Mouse (Mus musculus) cerebellum, adult (tissue): ENCODE data around the gene Crip2.

Source experiments
- ATAC-seq: cut with Nextera tagmentation; 2 replicates; pipeline ENCODE4 v1.9.2; 2017; ENCODE audit warnings: mild to moderate bottlenecking, moderate library complexity, mixed read lengths; ENCODE audit not compliant: insufficient number of reproducible peaks, low FRiP score, low TSS enrichment

Crip2 gene

DNA sequence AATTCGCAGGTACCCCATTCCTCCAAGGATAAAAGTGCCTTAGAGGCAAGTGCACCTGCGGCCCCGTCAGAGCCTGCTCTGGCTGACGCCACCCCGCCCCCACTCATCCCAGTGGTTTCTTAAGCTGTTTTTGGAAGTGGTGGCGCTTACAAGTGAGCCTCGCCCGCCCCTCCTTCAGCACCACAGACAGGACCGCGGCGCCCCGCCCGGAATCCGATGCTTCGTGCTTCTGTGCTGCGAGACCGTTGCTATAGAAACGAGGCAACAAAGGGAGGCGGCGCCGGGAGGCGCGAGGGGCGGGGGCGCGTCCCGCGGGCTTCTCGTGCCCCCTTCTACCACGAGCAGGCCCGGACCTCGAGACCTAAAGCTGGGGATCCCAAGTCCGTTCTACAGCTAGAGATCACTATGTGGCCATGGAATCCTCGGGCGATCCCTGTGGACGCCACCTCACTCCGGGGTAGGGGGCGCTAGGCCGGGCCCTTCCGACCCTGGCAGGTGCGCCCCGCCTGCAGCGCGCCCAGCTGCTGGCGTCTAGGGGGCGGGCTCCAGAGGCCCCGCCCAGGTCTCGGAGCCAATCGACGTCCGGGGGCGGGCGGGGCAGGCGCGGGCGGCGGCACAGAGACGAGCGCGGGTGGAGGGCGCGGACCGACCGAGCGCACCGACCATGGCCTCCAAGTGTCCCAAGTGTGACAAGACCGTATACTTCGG lies at the start of gene Crip2:
Gene Crip2 (plus strand): TSS at position 329 of the 708 bp plus-strand sequence.
- ATAC-seq, result 0 out of 2 replicates have a peak, but pooled peaks have one; percentile 15

DNA sequence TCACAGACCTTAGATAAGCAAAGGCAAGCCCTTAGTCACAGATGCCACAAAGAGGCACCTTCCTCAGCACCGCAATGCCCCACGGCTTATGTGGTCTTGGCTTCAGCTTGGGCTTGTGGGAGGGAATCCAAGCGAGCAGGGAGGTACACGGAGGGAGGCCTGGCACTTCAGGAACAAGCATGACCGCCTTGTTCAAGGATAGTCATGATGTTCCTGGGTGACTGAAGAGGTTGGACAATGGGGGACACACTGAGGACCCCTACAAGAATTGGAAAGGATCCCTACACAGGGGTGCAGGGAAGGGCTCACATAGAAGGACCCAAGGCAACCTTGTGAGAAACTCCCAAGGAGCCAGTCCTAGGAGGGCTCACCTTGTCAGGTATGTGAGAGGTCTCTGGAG lies 43.0 kb upstream of the Crip2 start:
- no peak for ATAC-seq

DNA sequence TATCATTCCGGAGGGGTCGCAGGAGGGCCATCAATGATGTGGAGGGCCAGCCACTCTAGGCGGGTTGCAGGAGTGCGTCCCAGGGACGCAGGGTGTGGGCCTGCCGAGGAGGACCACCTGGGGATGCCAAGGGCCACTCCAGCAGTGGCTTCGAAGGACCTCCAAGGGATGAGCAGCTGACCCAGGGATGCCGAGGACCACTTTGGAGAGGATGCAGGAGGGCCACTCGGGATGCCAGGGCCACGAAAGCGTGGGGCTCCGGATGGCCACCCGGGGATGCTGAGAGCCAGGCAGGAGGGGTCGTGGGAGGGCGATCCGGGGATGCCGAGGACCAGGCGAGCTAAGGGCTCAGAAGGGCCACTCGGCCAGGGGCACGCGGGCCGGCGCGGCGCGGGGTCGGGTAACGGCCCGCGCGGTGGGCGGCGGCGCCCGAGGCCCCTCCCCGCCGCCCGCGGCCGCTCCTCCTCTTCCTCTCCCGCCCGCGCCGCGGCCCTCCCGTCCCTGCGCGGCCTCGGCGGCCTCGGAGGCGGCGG lies 42.2 kb upstream of the Crip2 start, which contains the start of gene Mta1:
Gene Mta1 (plus strand): TSS at position 530 of the 533 bp plus-strand sequence.
- ATAC-seq, result peak; percentile 23; the same call in 1 of the 2 replicates

DNA sequence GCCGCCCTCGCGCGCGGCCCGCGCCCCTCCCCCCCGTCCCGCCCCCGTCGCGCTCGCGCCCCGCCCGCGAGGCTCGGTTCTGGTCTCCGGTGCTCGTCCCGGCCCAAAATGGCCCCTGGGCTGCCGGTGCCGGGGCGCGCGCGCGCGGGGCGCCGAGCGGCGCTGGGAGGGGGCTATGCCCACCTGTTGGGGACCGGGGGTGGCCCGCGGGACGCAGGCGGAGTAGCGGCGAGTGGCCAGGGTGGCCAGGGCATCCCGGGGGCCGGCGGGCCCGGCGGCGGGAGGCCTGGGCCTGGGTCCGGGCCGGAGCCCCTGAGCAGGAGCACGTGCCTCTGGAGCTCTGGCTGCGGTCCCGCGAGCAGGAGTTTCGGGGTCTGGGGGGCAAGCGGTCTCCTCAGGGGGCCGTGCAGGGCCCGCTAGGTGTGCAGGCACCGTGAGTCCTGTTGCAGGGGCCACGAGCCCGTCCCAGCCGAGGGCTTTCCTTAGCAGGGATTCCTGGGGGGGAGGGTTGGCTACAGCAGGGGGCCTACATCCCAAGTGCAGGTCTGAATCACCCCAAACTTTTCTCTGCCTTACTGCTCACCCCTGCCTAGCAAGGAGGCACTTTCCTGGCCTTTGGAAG lies 41.4 kb upstream of the Crip2 start:
- ATAC-seq, result no peak

DNA sequence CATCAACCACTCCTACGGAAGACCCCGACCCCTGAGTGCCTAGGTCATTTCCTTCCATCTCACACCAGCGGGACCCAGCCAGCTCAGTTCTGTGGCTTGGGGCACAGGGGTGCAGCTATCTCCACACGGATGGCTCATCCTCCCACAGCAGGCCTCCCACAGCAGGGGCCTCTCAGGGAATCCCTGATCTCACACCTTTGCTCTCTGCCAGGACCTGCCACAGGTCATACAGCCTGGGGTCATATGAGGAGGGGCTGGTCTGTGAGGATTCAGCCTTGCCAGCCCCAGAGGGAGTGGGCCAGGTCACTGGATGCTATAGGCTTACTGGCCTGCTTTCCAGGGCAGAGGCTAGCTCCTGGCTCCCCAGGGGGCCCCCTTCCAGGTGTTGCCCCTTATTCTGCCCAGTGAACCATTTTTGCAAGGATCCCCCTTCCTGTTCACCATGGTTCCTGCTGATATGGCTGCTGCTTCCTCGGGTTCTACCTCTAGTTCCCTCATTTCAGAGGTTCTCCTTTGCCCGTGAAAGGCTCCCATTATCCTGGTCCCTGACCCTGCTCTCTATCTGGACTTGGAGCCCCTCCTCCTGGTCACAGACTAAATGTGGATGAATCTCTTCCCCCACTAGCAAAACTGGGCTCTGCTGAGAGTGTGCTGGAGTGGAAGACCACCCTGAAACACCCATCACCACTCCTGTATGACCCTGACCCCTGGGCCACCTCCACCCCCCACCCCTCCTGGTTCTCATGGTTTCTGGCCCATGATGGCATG lies 40.4 kb upstream of the Crip2 start:
- ATAC-seq, result no peak

DNA sequence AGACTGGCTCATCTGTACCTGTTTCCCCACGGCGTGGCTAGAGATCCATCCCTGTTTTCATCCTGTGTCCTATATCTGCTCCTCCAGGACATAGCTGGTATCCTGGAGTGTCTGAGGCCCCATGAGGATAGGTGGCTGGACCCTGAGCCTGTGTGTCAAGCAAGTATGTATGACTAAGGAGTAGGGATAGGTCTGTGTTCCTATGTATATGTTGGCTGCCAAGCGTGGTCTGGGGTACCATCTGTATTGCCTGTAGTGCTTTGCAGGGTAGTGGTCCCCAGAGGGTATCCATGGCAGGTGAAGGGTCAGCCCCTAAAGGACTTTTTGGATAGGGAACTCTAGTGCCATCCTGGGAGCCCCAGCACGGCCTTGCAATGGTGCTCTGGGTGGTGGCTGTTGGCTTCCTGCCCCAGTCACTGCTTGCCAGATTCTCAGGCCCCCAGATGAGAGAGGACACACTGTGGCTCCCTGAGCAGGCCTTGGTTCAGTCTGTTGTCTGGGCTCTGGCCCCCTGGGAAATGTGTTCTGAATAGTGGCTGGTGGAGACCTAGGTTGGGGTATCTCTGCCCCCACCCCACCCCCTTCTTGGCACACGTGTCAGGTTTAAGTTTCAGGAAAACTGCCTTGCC lies 39.5 kb upstream of the Crip2 start:
- no peak for ATAC-seq

DNA sequence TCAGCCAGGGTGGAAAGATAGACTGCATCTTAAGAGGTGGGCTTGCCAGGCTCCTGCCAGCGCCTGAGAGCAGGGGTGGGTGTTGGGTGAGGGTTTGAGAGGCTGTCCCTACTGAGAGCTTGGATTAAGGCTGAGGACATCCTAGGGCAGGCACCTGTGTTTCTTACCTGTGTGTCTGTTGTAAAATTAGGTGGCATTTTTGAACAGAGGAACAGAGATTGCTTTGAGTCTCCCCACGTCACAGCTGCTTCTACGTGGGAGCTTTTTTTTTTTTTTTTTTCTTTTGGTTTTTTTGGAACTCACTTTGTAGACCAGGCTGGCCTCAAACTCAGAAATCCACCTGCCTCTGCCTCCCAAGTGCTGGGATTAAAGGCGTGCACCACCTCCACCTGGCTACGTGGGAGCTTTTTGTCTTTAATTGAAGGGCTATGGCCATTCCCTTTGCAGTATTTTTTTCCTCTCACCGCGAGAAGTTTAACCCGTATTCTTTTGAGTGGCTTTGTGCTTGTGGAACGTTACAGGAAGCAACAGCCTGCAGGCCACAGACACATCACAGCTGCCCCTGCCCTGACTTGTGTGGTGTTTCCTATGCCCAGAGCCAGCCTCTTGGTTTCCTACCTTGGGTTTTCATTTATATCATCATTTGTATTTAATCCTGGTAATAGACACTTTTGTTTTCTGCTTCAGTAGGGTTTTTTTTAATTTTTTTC lies 38.6 kb upstream of the Crip2 start:
- no peak for ATAC-seq

DNA sequence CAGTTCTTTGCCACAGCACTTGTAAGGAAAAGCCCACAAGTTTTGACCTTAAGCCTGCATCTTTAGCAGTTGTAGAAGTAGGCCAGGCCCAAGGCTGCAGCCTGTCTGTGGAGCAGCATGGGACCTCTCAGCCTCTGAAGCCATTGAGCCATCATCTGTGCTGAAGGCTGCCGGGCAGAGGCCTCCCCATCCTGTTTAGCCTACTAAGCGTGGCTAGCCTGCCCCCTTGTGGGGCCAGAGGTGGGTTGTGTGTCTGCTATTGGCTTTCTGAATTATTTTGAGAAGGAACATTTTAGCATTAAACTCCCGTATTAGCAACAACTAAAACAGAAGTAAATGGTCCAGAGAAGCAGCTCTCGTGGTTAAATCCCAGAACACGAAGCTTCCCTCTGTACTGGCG lies 37.6 kb upstream of the Crip2 start:
- ATAC-seq, result peak; percentile 53; the same call in 1 of the 2 replicates

DNA sequence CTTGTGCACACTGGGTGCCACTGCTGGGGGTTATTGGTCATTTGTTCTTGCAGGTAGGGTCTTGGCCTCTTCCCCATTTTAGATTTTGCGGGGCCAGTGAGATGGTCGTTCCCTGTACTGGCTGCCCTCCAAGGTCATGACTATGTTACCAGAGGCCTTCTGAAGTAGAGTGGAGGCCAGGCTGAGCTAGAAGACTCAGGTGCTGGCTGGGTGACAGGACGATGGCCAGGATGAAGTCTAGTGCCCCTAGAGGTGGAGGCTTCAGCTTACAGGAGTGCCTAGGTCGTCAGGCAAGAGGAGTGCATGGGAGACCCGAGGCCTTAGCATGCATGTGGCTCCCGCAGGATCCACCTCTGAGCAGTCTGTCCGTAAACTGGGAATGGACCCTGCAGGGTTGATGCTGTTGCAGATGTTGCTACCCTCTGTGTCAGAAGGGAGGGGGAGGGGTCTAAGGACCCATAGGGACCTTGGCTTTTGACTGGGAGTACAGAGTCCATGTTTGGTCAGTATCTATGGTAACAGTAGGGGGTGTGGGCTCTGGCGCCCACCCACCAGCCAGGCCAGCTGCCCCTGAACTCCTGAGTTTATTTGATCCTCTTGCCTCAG lies 36.1 kb upstream of the Crip2 start:
- ATAC-seq, result no peak

DNA sequence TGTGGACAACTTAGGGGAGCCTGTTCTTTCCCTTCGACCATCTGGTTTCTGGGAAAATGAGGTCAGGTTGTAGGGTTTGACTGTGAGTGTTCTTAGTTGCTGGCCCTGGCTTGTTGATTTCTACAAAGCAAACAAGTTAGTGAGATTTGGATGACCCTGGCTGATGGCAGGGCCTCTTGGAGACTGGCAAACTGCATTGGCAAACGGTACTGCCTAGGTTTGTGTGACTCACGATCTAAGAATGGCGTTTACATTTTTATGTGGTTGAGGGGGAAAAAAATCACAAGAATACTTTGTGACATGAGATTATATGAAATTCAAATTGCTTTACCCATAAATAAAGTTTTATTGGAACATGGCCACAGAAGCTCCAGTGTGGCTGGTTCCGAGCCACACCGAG lies 33.6 kb upstream of the Crip2 start:
- no peak for ATAC-seq

DNA sequence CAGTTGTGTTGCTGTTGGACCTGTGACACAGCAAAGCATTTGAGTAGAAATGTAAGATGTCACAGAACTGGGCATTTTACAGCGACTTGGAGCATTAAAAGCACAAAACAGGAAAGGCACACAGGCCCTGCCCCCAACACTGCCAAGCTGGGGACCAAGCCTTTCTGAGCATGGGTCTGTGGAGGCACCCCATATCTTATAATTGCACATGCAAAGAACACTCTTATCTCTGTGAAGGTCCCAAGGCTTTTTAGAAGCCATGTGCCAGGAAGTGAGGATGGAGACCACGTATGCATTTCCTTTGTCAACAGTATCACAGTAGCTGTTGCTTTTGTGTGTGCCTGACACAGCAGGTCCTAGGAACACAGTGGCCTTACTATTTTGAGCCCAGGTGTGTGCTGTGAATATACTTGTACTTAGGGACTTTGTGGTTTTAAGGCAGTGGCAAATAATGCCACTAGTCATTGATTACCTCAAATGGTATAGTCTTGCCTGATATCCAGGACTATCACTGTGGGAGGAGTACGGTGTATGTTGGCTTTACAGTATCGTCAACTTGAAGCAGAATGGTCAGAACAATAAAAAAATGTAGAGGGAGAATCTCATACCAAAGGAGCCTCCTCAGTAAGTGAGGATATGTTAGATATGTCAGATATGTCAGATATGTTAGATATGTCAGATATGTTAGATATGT lies 32.5 kb upstream of the Crip2 start:
- no peak for ATAC-seq

DNA sequence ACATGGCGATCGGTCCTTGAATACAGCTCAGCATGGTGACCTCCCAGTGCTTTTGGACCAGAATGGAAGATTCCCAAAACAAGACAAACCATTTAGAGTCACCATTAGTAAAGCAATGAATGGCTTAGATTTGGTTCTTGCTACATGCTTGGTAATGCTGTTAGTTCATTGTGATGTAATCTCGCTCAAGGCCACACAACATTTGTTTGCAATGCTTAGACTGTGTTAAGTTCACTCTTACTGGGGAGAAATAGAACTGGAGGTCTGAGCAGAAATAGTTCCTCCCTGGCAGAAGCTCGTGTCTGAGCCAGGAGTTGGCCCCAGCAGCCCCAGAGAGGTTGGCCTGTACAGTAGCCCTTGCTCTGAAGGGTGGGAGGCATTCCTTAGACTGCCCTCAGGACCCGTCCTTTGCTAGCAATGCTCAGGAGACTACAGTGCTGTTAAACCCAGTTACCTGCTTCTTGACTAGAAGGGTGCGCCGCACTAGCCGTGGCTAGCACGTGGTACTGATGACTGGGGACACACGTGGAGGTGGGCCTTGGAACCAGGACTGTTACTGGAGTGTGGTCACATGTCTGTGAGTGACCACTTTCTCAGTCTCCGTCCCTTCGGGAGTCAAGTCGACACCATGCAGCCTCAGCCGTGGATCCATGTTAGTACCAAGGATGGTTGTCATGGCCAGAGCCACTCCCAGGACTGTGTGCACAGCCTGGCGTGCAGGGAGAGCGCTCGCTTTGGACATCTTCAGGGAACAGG lies 31.3 kb upstream of the Crip2 start:
- 0 out of 2 replicates have a peak, but pooled peaks have one; percentile 22 for ATAC-seq

DNA sequence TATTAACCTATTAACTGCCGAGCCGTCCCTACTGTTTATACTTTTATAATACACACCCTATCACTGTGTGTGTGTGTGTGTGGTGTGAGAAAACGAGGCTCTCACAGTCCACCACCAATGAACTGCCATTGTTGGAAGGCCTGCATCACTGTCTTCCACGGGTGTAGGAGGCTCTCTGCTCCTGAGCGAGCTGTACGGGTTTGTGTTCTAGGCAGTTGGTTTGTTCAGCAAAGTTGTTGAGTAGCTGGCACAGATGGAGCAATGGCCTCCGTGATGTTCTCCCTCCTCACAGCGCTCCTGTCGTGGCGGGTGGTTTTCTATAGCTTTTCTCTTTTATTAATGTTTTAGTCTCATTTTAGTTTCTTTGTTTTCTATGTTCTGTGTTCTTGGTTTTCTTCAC lies 30.2 kb upstream of the Crip2 start:
- ATAC-seq, result no peak

DNA sequence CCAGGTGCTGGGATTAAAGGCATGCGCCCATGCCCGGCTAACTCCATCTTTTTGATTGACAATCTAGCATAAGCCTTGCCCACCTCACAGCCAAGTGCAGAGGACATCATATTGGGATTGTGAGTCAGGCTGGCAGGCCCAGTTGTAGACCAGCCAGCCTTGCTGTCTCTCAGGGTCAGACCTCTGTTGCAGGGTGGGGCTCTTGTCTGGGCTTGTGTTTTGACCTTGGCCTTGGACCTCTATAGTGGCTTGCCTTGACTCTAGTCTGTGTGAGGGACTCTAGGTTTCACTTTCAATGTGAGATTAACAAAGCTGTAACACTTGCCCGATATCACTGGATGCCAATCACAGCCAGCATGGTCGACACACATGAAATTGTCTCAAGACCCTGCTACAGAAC lies 25.9 kb upstream of the Crip2 start:
- no peak for ATAC-seq

DNA sequence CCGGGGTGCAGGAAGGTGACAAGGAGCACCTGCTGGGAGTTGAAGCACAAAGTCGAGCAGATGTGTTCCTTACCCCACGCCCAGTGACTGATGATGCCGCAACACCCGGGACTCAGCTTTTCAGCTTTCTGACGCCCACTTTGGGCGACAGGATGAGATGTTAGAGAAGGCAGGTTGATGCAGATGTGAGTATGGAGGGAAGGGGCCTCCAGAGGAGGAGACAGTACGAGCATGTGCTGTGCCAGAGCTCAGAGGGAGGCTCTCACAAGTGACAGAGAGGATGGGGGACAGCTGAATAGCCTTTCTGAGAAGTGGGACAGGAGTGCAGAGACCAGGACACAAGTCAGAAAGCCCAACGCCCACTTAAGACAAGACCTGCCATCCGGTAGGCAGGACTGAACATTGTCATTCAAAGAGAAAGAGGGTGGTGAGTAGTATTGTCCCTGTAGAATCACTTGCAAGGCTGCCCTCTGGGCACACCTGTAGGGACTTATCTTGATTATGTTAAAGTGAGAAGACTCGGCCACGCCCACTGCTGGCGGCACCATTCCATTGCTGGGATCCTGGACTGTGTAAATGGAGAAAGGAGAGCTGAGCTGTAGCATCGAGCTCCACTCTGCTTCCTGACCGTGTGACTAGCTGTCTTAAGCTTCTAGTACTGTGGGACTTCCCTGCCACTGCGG lies 25.0 kb upstream of the Crip2 start:
- no peak for ATAC-seq

DNA sequence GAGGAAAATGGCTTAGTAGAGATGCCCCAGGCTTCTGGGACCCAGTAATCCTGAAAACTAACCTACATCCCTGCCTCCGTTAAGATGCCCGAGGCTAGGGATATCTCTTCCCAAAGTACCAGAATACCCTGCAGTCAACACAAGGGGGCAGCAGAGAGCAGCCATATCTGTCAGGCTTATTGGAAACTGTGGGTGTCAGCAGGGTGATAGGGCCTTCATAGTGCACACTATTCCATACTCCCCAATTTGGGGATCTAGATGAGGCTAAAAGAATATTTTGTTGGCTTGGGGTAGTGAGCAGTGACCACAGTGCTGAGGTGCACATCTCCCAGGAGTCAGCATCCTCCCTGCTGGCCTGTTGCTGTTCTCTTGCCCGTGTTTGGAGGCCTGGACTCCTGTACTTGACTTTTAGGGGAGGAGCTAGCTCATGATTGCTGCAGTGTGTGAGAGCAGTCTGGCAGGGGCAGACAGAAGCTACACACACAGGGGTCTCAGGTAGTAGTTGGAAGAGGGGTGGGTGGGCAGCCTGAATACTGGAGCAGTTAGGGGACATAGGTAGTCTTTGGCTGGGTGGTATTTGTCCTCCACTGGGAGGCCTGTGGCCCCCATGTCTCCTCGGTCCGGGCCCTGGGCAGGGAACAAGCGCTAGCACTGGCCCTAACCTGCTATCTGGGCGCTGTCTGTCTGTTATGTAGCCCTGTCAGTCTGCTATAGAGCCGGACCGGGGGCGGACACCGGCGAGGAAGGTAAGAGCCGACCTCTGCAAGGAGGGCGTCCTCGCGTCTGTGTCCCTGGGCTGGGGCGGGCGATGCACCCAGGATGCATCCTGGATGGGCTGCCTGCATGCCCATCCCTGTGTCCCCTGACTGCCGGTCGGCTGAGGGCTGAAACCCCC lies 20.3 kb upstream of the Crip2 start:
- ATAC-seq, result peak; percentile 59

DNA sequence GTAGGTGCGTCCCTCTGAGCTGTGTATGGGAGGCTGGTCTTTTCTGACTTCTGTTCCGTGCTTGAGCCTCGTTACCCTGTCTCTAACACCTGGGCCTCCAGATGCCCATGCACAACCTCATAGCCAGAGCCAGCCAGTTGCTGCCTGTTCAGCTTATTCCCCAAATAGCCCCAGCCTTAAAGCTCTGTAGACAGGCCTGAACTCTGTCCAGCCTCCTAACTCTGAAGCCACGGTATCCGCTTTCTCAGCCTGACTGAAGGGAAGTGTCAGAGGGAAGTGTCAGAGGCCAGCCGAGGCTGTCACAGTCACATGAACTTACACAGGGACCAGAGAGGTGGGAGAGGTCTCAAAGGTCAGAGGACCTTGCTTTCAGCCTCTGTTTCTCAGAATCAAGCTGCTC lies 15.3 kb upstream of the Crip2 start:
- no peak for ATAC-seq
